Mouse (Mus musculus): ENCODE results near the gene Jak1.

- TF ChIP-seq TAL1 (IDR thresholded peaks at IDR 0.05; ENCODE audit: low read length) (no peak), GATA1 (IDR thresholded peaks at IDR 0.05; ENCODE audit: low read length) (no peak)
These were observed 35.4 kb upstream of the Jak1 start for GRCm38 (mm10) chr4:101300392-101300910.

Data from erythroblast, embryonic 14.5 days (primary cell).